Mouse (Mus musculus): ENCODE data around the gene D630003M21Rik. TPM values are rescaled to one million over a fixed set of nuclear protein-coding genes. Genes with fewer than 3 reads are reported as not detected.
A peak's percentile ranks its signal among the peaks of the same experiment; 100 is the strongest.

D630003M21Rik gene
- polyA plus RNA-seq, 1 experiment from 2014 or later, result 1.00 TPM

- peaks cover 3% of the 10 kb centered on the region; the same call in 1 of the 2 replicates for H3K4me1 ChIP-seq (ENCODE audit: control insufficient read depth, insufficient read depth, low read length)
- H3K27me3 ChIP-seq (ENCODE audit: control insufficient read depth, insufficient read depth, low read length), result no peaks in the 10 kb centered on the region
- no peak overlapping the region for H3K9ac ChIP-seq (replicated peaks; ENCODE audit: low read length)
- DNase-seq (ENCODE audit: low spot score) (no peak), ATAC-seq (replicated peaks; ENCODE audit: insufficient number of reproducible peaks, low FRiP score, low TSS enrichment, low read depth) (no peak)
- no peaks in the 10 kb centered on the region for H3K36me3 ChIP-seq (replicated peaks; ENCODE audit: control insufficient read depth, insufficient read depth, low read depth, low read length)
- H3K4me3 ChIP-seq (ENCODE audit: low read depth, low read length), result no peak overlapping the region
- H3K27ac ChIP-seq (replicated peaks; ENCODE audit: low read depth, low read length), result no peak overlapping the region
- WGBS, result 80% methylated on average over 8 of the region's 8 CpGs
- no peaks in the 10 kb centered on the region for H3K9me3 ChIP-seq (replicated peaks; ENCODE audit: control insufficient read depth, low read length)
- H3K4me2 ChIP-seq (ENCODE audit: low read depth, low read length), result no peak overlapping the region
These were observed 30.5 kb upstream of the D630003M21Rik start for GRCm38 (mm10) chr2:158259498-158259897.

- Histone ChIP-seq H3K9me3 (replicated peaks; ENCODE audit: control insufficient read depth, low read length) (no peaks in the 10 kb centered on the region), H3K27me3 (ENCODE audit: control insufficient read depth, insufficient read depth, low read length) (no peaks in the 10 kb centered on the region), H3K27ac (replicated peaks; ENCODE audit: low read depth, low read length) (no peak overlapping the region), H3K4me2 (ENCODE audit: low read depth, low read length) (no peak overlapping the region), H3K9ac (replicated peaks; ENCODE audit: low read length) (no peak overlapping the region), H3K4me3 (ENCODE audit: low read depth, low read length) (no peak overlapping the region), H3K4me1 (ENCODE audit: control insufficient read depth, insufficient read depth, low read length) (peaks cover 3% of the 10 kb centered on the region; the same call in 1 of the 2 replicates), H3K36me3 (replicated peaks; ENCODE audit: control insufficient read depth, insufficient read depth, low read depth, low read length) (no peaks in the 10 kb centered on the region)
- ATAC-seq (replicated peaks; ENCODE audit: insufficient number of reproducible peaks, low FRiP score, low TSS enrichment, low read depth), result peak; percentile 27; the same call in 1 of the 2 replicates
- 10% methylated on average over 12 of the region's 12 CpGs for WGBS
- peak; percentile 89 for DNase-seq (ENCODE audit: low spot score)
These were observed 29.8 kb upstream of the D630003M21Rik start for GRCm38 (mm10) chr2:158258781-158259180.

DNA sequence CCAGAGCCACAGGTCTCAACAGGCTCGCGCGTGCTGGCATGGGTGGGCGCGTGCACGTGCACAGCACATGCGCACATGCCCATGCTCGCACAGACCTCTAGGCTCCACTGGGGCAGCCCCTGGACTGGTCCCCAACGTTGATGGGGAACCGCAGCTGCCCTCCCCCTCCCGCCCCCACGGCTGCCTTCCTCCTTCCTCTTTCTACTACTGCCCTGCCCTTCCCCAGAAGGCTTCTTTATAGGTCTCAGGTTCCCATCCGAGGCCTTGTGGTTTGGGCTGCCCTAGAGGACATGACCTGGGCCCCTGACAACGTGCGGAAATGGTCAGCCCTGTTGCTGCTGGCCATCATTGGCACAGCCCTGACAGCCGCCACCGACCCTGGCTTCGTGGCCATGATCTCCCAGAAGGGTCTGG lies 29.0 kb upstream of the D630003M21Rik start, which contains the start of gene Bpi:
Gene Bpi (plus strand): TSS at position 90 of the 414 bp plus-strand sequence.
- Histone ChIP-seq H3K9ac (replicated peaks; ENCODE audit: low read length) (no peak within 1 kb of the TSS), H3K27me3 (ENCODE audit: control insufficient read depth, insufficient read depth, low read length) (no peaks in the 10 kb centered on the region), H3K9me3 (replicated peaks; ENCODE audit: control insufficient read depth, low read length) (no peaks in the 10 kb centered on the region), H3K27ac (replicated peaks; ENCODE audit: low read depth, low read length) (no peak within 1 kb of the TSS), H3K4me3 (ENCODE audit: low read depth, low read length) (no peak within 1 kb of the TSS), H3K4me2 (ENCODE audit: low read depth, low read length) (no peak within 1 kb of the TSS), H3K4me1 (ENCODE audit: control insufficient read depth, insufficient read depth, low read length) (peaks cover 3% of the 10 kb centered on the region; the same call in 1 of the 2 replicates), H3K36me3 (replicated peaks; ENCODE audit: control insufficient read depth, insufficient read depth, low read depth, low read length) (no peaks in the 10 kb centered on the region)
- WGBS, result 56% methylated on average over 18 of the region's 18 CpGs
- ATAC-seq (replicated peaks; ENCODE audit: insufficient number of reproducible peaks, low FRiP score, low TSS enrichment, low read depth), result peak; percentile 20; the same call in 1 of the 2 replicates
- peak; percentile 23 for DNase-seq (ENCODE audit: low spot score)

GRCm38 (mm10) chr2:158256894-158257293 lies 27.9 kb upstream of the D630003M21Rik start:
- Histone ChIP-seq H3K9me3 (replicated peaks; ENCODE audit: control insufficient read depth, low read length) (no peaks in the 10 kb centered on the region), H3K4me1 (ENCODE audit: control insufficient read depth, insufficient read depth, low read length) (peaks cover 3% of the 10 kb centered on the region; the same call in 1 of the 2 replicates), H3K4me2 (ENCODE audit: low read depth, low read length) (no peak overlapping the region), H3K27me3 (ENCODE audit: control insufficient read depth, insufficient read depth, low read length) (no peaks in the 10 kb centered on the region), H3K27ac (replicated peaks; ENCODE audit: low read depth, low read length) (no peak overlapping the region), H3K9ac (replicated peaks; ENCODE audit: low read length) (no peak overlapping the region), H3K4me3 (ENCODE audit: low read depth, low read length) (no peak overlapping the region), H3K36me3 (replicated peaks; ENCODE audit: control insufficient read depth, insufficient read depth, low read depth, low read length) (no peaks in the 10 kb centered on the region)
- no peak for ATAC-seq (replicated peaks; ENCODE audit: insufficient number of reproducible peaks, low FRiP score, low TSS enrichment, low read depth)
- peak; percentile 48 for DNase-seq (ENCODE audit: low spot score)
- WGBS, result 12% methylated on average over 5 of the region's 5 CpGs

- H3K27me3 ChIP-seq (ENCODE audit: control insufficient read depth, insufficient read depth, low read length), result no peaks in the 10 kb centered on the region
- 69% methylated on average over 5 of the region's 5 CpGs for WGBS
- H3K9ac ChIP-seq (replicated peaks; ENCODE audit: low read length), result no peak overlapping the region
These were observed 24.8 kb upstream of the D630003M21Rik start for GRCm38 (mm10) chr2:158253806-158254205.

GRCm38 (mm10) chr2:158250558-158250957 lies 21.5 kb upstream of the D630003M21Rik start:
- no peaks in the 10 kb centered on the region for H3K4me1 ChIP-seq (ENCODE audit: control insufficient read depth, insufficient read depth, low read length)
- ATAC-seq (replicated peaks; ENCODE audit: insufficient number of reproducible peaks, low FRiP score, low TSS enrichment, low read depth), result no peak
- H3K4me3 ChIP-seq (ENCODE audit: low read depth, low read length), result no peak overlapping the region
- H3K36me3 ChIP-seq (replicated peaks; ENCODE audit: control insufficient read depth, insufficient read depth, low read depth, low read length), result no peaks in the 10 kb centered on the region
- no peaks in the 10 kb centered on the region for H3K27me3 ChIP-seq (ENCODE audit: control insufficient read depth, insufficient read depth, low read length)
- H3K9me3 ChIP-seq (replicated peaks; ENCODE audit: control insufficient read depth, low read length), result no peaks in the 10 kb centered on the region
- no peak overlapping the region for H3K4me2 ChIP-seq (ENCODE audit: low read depth, low read length)
- no peak for DNase-seq (ENCODE audit: low spot score)
- WGBS, result 79% methylated on average over 4 of the region's 4 CpGs
- no peak overlapping the region for H3K27ac ChIP-seq (replicated peaks; ENCODE audit: low read depth, low read length)
- no peak overlapping the region for H3K9ac ChIP-seq (replicated peaks; ENCODE audit: low read length)

More at GRCm38 (mm10) chr2:158253806-158254205, 24.8 kb upstream of the D630003M21Rik start:
- H3K36me3 ChIP-seq (replicated peaks; ENCODE audit: control insufficient read depth, insufficient read depth, low read depth, low read length), result no peaks in the 10 kb centered on the region
- H3K27ac ChIP-seq (replicated peaks; ENCODE audit: low read depth, low read length), result no peak overlapping the region
- no peak for DNase-seq (ENCODE audit: low spot score)
- H3K4me1 ChIP-seq (ENCODE audit: control insufficient read depth, insufficient read depth, low read length), result peaks cover 3% of the 10 kb centered on the region; the same call in 1 of the 2 replicates
- H3K9me3 ChIP-seq (replicated peaks; ENCODE audit: control insufficient read depth, low read length), result no peaks in the 10 kb centered on the region
- no peak overlapping the region for H3K4me2 ChIP-seq (ENCODE audit: low read depth, low read length)
- no peak overlapping the region for H3K4me3 ChIP-seq (ENCODE audit: low read depth, low read length)
- ATAC-seq (replicated peaks; ENCODE audit: insufficient number of reproducible peaks, low FRiP score, low TSS enrichment, low read depth), result no peak

DNA sequence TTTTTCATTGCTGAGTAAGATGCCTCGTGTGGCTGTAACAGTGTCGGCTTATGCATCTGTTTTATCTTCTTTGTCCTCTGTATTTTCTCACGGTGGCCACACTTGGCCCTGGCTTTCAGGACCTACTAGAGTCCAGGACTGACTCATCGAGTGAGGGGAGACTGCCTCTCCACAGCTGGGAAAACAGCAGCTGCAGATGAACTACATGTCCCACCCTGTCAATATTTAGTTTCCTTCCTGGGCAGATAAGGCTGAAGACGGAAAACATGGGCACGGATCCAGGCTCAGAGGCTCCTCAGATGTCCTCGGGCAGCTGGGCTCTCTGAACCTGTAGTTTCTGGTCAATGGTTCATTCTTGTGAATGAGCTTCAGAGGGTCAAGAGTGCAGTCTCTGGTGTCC lies 19.3 kb upstream of the D630003M21Rik start:
- Histone ChIP-seq H3K4me1 (ENCODE audit: control insufficient read depth, insufficient read depth, low read length) (no peaks in the 10 kb centered on the region), H3K4me3 (ENCODE audit: low read depth, low read length) (no peak overlapping the region), H3K27me3 (ENCODE audit: control insufficient read depth, insufficient read depth, low read length) (no peaks in the 10 kb centered on the region), H3K27ac (replicated peaks; ENCODE audit: low read depth, low read length) (no peak overlapping the region), H3K36me3 (replicated peaks; ENCODE audit: control insufficient read depth, insufficient read depth, low read depth, low read length) (no peaks in the 10 kb centered on the region), H3K9me3 (replicated peaks; ENCODE audit: control insufficient read depth, low read length) (no peaks in the 10 kb centered on the region), H3K9ac (replicated peaks; ENCODE audit: low read length) (no peak overlapping the region), H3K4me2 (ENCODE audit: low read depth, low read length) (no peak overlapping the region)
- DNase-seq (ENCODE audit: low spot score) (no peak), ATAC-seq (replicated peaks; ENCODE audit: insufficient number of reproducible peaks, low FRiP score, low TSS enrichment, low read depth) (no peak)
- 74% methylated on average over 7 of the region's 7 CpGs for WGBS

- no peak overlapping the region for H3K4me2 ChIP-seq (ENCODE audit: low read depth, low read length)
- H3K9ac ChIP-seq (replicated peaks; ENCODE audit: low read length), result no peak overlapping the region
- no peaks in the 10 kb centered on the region for H3K27me3 ChIP-seq (ENCODE audit: control insufficient read depth, insufficient read depth, low read length)
- no peak overlapping the region for H3K27ac ChIP-seq (replicated peaks; ENCODE audit: low read depth, low read length)
- DNase-seq (ENCODE audit: low spot score) (no peak), ATAC-seq (replicated peaks; ENCODE audit: insufficient number of reproducible peaks, low FRiP score, low TSS enrichment, low read depth) (no peak)
- H3K4me3 ChIP-seq (ENCODE audit: low read depth, low read length), result no peak overlapping the region
- H3K9me3 ChIP-seq (replicated peaks; ENCODE audit: control insufficient read depth, low read length), result no peaks in the 10 kb centered on the region
- no peaks in the 10 kb centered on the region for H3K4me1 ChIP-seq (ENCODE audit: control insufficient read depth, insufficient read depth, low read length)
- no peaks in the 10 kb centered on the region for H3K36me3 ChIP-seq (replicated peaks; ENCODE audit: control insufficient read depth, insufficient read depth, low read depth, low read length)
- WGBS, result 84% methylated on average over 6 of the region's 6 CpGs
These were observed 18.8 kb upstream of the D630003M21Rik start for GRCm38 (mm10) chr2:158247852-158248251.

Data from embryonic facial prominence, embryonic 11.5 days (tissue).